Mouse (Mus musculus) midbrain, embryonic 14.5 days (tissue): ENCODE results near the gene Mcur1. TPM values are rescaled to one million over a fixed set of nuclear protein-coding genes. Genes with fewer than 3 reads are reported as not detected.
A peak's percentile ranks its signal among the peaks of the same experiment; 100 is the strongest.

ENCODE experiments used
- ATAC-seq: fragments of 200-750 bp; cut with Nextera tagmentation; 2 replicates; pipeline ENCODE4 v1.8.0; 2017; ENCODE audit warnings: moderate number of reproducible peaks, moderate library complexity; ENCODE audit not compliant: low FRiP score, low TSS enrichment
- DNase-seq: peaks from one replicate; pipeline ENCODE4 v3.0.0-alpha.2; 2015
- H3K27ac ChIP-seq: fragments of 300-500 bp; sonication (generic); replicated peaks from 2 replicates; pipeline ENCODE4 v1.5.1; 2014; ENCODE audit warnings: mild to moderate bottlenecking, low read depth, low read length, moderate library complexity
- H3K27me3 ChIP-seq: fragments of 300-500 bp; sonication (generic); 2 replicates; pipeline ENCODE4 v1.6.1; 2014; ENCODE audit warnings: low read length, control low read depth, mixed read lengths; ENCODE audit not compliant: control insufficient read depth, insufficient read depth
- H3K36me3 ChIP-seq: fragments of 300-500 bp; sonication (generic); 2 replicates; pipeline ENCODE4 v1.6.1; 2014; ENCODE audit warnings: low read length, control low read depth; ENCODE audit not compliant: control insufficient read depth, insufficient read depth
- H3K4me1 ChIP-seq: fragments of 300-500 bp; sonication (generic); 2 replicates; pipeline ENCODE4 v1.6.1; 2014; ENCODE audit warnings: mild to moderate bottlenecking, antibody characterized with exemption, low read length, control low read depth; ENCODE audit not compliant: control insufficient read depth, insufficient read depth
- H3K4me2 ChIP-seq: fragments of 300-500 bp; sonication (generic); 2 replicates; pipeline ENCODE4 v1.6.1; 2014; ENCODE audit warnings: mild to moderate bottlenecking, low read length, moderate library complexity
- H3K4me3 ChIP-seq: fragments of 300-500 bp; sonication (generic); replicated peaks from 2 replicates; pipeline ENCODE4 v1.5.1; 2014; ENCODE audit warnings: low read depth, low read length
- H3K9ac ChIP-seq: fragments of 300-500 bp; sonication (generic); replicated peaks from 2 replicates; pipeline ENCODE4 v1.6.1; 2014; ENCODE audit warnings: mild to moderate bottlenecking, low read length, moderate library complexity
- H3K9me3 ChIP-seq: fragments of 300-500 bp; sonication (generic); 2 replicates; pipeline ENCODE4 v1.6.1; 2016; ENCODE audit warnings: low read length, control low read depth, mixed read lengths; ENCODE audit not compliant: control insufficient read depth
- WGBS: fragments of 180-500 bp; shearing (Covaris S2); extraction: QIAGEN DNeasy Blood & Tissue Kit; methylation state at CpG from one replicate; pipeline ENCODE4 v1.1.7; 2014; 5-methylcytosine and 5-hydroxymethylcytosine counted together
- polyA plus RNA-seq: library from polyadenylated mRNA; unstranded; fragments of >200 nt; fragmentation: Nextera tagmentation; extraction: Ambion mirVana; gene quantifications from 2 replicates; pipeline ENCODE4 v1.2.1, GENCODE M21; 2014

Gene Mcur1
- polyA plus RNA-seq, 1 experiment from 2014 or later, result 10.8 TPM

DNA sequence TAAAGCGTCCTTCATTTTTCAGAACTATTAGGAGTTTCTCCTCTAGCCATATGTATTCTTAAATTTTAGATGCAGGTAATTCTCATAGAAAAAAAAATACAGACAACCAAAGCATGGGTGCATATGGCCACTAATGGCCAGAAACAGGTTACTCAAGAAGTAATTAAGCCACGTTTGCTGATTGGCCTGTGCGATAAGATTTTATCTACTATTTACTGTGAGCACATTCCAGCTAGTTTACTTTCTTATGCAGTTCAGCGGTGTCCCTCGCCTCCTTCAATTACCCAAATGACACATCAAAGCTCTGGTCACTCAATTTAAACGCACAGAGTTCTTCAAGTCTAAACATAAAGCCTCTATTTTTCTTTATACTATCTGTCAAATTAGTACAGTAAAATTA is 1.0 kb downstream of the Mcur1 start:
- H3K4me1 ChIP-seq, result peaks cover 11% of the 10 kb centered on the region; the same call in 1 of the 2 replicates
- H3K4me2 ChIP-seq, result peak overlapping the region; percentile 89
- H3K36me3 ChIP-seq, result 0 out of 2 replicates have a peak, but pooled peaks cover 3% of the 10 kb centered on the region
- no peak overlapping the region for H3K27ac ChIP-seq
- peak overlapping the region; percentile 68 for H3K4me3 ChIP-seq
- 0 out of 2 replicates have a peak overlapping the region, but pooled peaks have one; percentile 1 for H3K9ac ChIP-seq
- no peak for DNase-seq
- 41% methylated on average over 6 of the region's 6 CpGs for WGBS
- H3K9me3 ChIP-seq, result no peaks in the 10 kb centered on the region
- H3K27me3 ChIP-seq, result peaks cover 4% of the 10 kb centered on the region; the same call in 1 of the 2 replicates
- no peak for ATAC-seq

DNA sequence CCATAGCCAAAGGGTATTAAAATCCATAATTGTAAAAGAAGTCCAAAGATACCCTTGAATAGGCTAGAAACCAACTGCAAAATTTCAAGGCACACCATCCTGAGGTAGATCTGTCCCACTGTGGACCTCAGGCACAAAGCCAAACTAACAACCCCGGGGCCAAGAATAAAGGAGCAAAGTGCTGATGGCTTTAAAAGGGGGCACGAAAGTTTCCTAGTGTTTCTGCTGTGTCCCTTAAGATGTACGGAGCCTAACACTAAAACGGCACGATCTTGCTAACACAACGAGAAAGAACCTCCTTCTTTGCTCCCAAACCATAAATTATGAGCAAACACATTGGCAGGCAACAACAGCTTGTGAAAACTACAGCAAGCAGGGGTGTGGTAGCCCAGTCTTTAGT is 1.6 kb downstream of the Mcur1 start:
- DNase-seq, result no peak
- ATAC-seq, result no peak
- 0 out of 2 replicates have a peak, but pooled peaks cover 3% of the 10 kb centered on the region for H3K36me3 ChIP-seq
- H3K4me2 ChIP-seq, result peak overlapping the region; percentile 89
- peaks cover 11% of the 10 kb centered on the region; the same call in 1 of the 2 replicates for H3K4me1 ChIP-seq
- 91% methylated on average over 6 of the region's 6 CpGs for WGBS
- H3K9me3 ChIP-seq, result no peaks in the 10 kb centered on the region
- no peak overlapping the region for H3K4me3 ChIP-seq
- H3K9ac ChIP-seq, result no peak overlapping the region
- peaks cover 4% of the 10 kb centered on the region; the same call in 1 of the 2 replicates for H3K27me3 ChIP-seq
- H3K27ac ChIP-seq, result no peak overlapping the region

DNA sequence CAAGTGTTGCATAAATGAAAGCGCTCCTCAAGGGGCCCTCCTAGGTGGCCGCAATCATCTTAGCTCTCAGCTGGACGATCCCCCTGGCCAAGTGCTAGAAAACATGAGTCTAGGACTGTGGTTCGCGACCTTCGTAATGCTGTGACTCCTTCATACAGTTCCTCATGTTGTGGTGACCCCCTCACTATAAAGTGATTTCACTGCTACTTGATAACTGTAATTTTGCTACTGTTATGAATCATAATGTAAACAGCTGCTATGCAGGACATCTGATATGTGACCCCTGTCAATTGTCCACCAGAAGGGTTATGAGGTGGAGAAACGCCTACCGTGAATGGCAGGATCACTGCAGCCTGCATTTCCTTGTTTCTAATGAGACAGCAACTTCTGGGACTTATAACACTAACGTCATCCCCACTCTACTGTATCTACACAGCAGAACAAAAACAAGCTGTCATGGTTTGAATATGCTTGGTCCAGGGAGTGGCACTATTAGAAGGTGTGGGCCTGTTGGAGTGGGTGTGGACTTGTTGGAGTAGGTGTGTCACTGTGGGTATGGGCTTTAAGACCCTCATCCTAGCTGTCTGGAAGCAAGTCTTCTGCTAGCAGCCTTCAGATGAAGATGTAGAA is 3.0 kb downstream of the Mcur1 start:
- WGBS, result 93% methylated on average over 9 of the region's 9 CpGs
- H3K9me3 ChIP-seq, result no peaks in the 10 kb centered on the region
- DNase-seq (no peak), ATAC-seq (no peak)
- H3K9ac ChIP-seq, result no peak overlapping the region
- no peak overlapping the region for H3K4me2 ChIP-seq
- no peak overlapping the region for H3K4me3 ChIP-seq
- H3K36me3 ChIP-seq, result 0 out of 2 replicates have a peak, but pooled peaks cover 3% of the 10 kb centered on the region
- peaks cover 4% of the 10 kb centered on the region; the same call in 1 of the 2 replicates for H3K27me3 ChIP-seq
- H3K27ac ChIP-seq, result no peak overlapping the region
- H3K4me1 ChIP-seq, result peaks cover 11% of the 10 kb centered on the region; the same call in 1 of the 2 replicates

DNA sequence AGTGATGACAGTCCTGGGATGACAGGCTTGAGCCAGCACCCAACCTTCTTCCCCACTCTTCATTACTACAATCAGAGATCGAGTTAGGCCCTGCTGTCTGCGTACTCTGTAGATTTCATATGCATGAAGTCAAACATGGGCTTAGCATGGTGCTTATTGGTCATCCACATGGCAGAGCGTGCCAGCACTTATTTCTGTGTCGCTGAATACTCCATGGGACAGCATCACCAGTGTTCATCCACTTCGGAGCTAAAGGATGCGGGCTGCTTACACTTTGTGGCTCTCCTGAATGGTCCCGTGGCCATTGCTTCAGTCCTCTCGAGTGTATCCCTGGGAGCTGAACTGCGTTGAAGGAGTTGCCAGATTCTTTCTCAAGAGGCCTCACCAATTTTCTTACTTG is 4.7 kb downstream of the Mcur1 start:
- H3K4me3 ChIP-seq, result no peak overlapping the region
- peaks cover 4% of the 10 kb centered on the region; the same call in 1 of the 2 replicates for H3K27me3 ChIP-seq
- H3K9me3 ChIP-seq, result no peaks in the 10 kb centered on the region
- H3K4me1 ChIP-seq, result peaks cover 11% of the 10 kb centered on the region; the same call in 1 of the 2 replicates
- DNase-seq (no peak), ATAC-seq (no peak)
- no peak overlapping the region for H3K9ac ChIP-seq
- 92% methylated on average over 9 of the region's 9 CpGs for WGBS
- peaks cover 8% of the 10 kb centered on the region; the same call in 1 of the 2 replicates for H3K36me3 ChIP-seq
- no peak overlapping the region for H3K4me2 ChIP-seq
- H3K27ac ChIP-seq, result no peak overlapping the region

DNA sequence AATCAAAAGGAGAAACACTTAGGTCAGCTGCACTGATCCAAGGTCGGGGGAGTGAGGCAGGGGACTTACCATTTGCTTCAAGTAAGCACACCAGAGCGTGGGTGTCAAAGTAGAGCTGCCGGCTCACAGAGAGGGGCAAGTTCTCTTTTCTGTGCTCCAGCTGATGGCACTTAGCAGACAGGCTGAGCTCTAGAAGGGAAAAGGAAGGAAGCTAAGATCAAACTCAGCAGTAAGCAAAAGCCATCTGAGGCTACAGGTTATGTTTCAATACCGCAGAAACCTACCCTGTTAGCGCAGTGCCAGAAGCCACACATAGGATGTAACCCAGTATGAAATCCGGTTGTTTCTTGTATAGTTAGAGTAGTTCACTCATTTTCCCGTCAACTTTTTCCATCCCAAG is 5.2 kb downstream of the Mcur1 start:
- Histone ChIP-seq H3K4me2 (no peak overlapping the region), H3K36me3 (peaks cover 12% of the 10 kb centered on the region), H3K9me3 (no peaks in the 10 kb centered on the region), H3K27me3 (peaks cover 4% of the 10 kb centered on the region; the same call in 1 of the 2 replicates), H3K27ac (no peak overlapping the region), H3K4me3 (no peak overlapping the region), H3K4me1 (peaks cover 11% of the 10 kb centered on the region; the same call in 1 of the 2 replicates), H3K9ac (no peak overlapping the region)
- WGBS, result 91% methylated on average over 7 of the region's 7 CpGs
- no peak for DNase-seq
- ATAC-seq, result no peak

DNA sequence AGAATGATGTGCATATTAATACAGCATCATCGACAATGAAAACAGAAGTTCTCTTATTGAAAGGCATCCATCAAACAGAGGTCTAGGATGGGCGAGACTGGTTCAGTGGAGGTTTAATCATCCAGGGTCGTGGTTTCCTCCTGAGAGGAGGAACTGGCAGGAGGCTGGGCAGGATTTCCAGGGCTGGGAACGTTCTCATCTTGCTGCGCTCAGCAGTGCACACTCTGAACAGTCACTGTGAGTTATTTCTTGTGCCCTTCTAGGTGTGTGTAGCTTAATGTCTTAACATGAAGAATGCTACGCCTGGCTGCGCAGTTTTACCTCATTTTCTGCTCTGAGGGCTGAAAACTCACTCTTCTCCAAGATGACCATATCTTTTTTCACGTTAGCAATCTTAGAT is 9.3 kb downstream of the Mcur1 start:
- no peak overlapping the region for H3K9ac ChIP-seq
- 95% methylated on average over 8 of the region's 8 CpGs for WGBS
- no peaks in the 10 kb centered on the region for H3K27me3 ChIP-seq
- H3K4me3 ChIP-seq, result no peak overlapping the region
- H3K36me3 ChIP-seq, result peaks cover 20% of the 10 kb centered on the region
- ATAC-seq, result no peak
- no peak overlapping the region for H3K4me2 ChIP-seq
- H3K4me1 ChIP-seq, result no peaks in the 10 kb centered on the region
- H3K27ac ChIP-seq, result no peak overlapping the region
- no peak for DNase-seq
- no peaks in the 10 kb centered on the region for H3K9me3 ChIP-seq

DNA sequence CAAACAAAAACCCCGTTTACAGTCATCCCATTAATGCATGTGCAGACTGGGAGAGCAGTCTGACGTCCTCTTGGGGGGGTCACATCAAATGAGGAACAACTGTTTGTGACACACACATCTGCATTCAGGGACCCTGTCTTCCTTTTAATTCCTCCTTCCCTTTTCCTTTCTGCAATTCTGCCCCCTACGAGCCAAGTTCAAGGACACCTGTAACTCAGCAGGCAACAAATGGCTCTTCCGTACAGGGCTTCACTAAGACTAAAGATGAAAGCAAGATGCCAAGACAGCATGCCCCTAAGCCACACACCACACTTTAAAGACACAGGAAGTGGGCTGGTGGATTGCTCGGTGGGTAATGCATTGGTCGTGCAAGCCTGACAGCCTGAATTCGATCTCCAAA is 10.1 kb downstream of the Mcur1 start:
- DNase-seq (no peak), ATAC-seq (no peak)
- Histone ChIP-seq H3K4me2 (no peak overlapping the region), H3K27me3 (no peaks in the 10 kb centered on the region), H3K4me1 (no peaks in the 10 kb centered on the region), H3K9ac (no peak overlapping the region), H3K36me3 (peaks cover 19% of the 10 kb centered on the region), H3K9me3 (no peaks in the 10 kb centered on the region), H3K4me3 (no peak overlapping the region), H3K27ac (no peak overlapping the region)
- WGBS, result 93% methylated on average over 7 of the region's 7 CpGs

DNA sequence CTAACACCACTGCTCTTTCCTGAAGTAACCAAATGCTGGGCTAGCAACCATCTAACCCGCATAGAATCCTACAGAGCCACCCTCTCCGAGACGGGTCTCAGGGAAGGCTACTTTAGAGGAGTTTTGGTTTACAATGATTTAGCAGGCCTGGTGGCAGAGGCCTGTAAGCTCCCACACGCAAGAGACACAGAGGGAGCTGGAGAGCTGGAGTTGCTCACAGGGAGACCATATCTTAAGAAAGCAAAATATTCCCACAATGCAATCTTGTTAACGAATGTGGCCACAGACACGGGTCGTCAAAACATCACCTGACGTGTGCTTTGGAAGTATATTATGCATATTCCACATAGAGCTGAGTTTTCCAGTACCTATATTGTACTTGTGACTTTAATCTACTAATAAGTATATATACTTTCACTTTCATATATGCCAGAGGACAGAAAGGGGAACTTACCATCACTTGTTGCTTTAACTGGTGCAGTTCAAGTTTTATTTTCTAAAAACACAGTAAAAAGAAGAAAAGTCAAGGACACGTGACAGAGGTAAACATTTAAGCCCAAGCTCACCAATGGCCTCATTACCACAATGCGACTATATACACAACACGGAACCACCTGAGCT is 10.8 kb downstream of the Mcur1 start:
- WGBS, result 93% methylated on average over 11 of the region's 11 CpGs

DNA sequence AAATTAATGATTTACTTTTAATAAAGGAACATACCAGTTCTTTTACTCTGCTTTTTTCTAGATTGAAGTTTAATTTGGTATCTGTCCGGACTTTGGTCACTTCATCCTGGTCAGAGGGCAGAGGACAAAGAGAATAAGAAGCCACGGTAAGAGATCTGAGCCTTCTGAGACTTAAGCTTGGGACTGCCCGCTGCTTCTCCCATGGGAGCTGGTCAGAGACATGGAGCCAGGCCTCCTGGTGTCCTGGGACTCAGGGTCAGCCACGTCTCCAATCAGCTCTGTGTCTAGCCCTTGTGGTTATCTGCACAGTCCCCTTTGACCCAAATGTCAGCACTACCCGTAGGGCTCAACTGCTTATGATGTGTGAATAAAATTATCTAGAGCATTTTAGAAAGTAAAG is 11.4 kb downstream of the Mcur1 start:
- 80% methylated on average over 5 of the region's 5 CpGs for WGBS
- no peak for DNase-seq

More for the DNA sequence above, 10.8 kb downstream of the Mcur1 start:
- no peaks in the 10 kb centered on the region for H3K4me1 ChIP-seq
- H3K36me3 ChIP-seq, result peaks cover 23% of the 10 kb centered on the region
- no peak overlapping the region for H3K4me2 ChIP-seq
- DNase-seq, result no peak
- no peak for ATAC-seq
- H3K9ac ChIP-seq, result no peak overlapping the region
- H3K27me3 ChIP-seq, result no peaks in the 10 kb centered on the region
- no peak overlapping the region for H3K27ac ChIP-seq
- no peak overlapping the region for H3K4me3 ChIP-seq
- H3K9me3 ChIP-seq, result no peaks in the 10 kb centered on the region

More for the DNA sequence above, 11.4 kb downstream of the Mcur1 start:
- Histone ChIP-seq H3K4me1 (no peaks in the 10 kb centered on the region), H3K4me2 (no peak overlapping the region), H3K9ac (no peak overlapping the region), H3K9me3 (no peaks in the 10 kb centered on the region), H3K27me3 (no peaks in the 10 kb centered on the region), H3K27ac (no peak overlapping the region), H3K36me3 (peaks cover 28% of the 10 kb centered on the region), H3K4me3 (no peak overlapping the region)
- ATAC-seq, result no peak
